Mouse (Mus musculus) stomach, postnatal 0 days (tissue): ENCODE results near the gene Cln3.

Source experiments
- CTCF ChIP-seq: IDR thresholded peaks from 2 replicates; pipeline ENCODE4 v1.5.1; 2016; ENCODE audit warnings: antibody characterized with exemption, low read depth, mild to moderate bottlenecking, moderate library complexity
- EP300 ChIP-seq: optimal IDR thresholded peaks from 2 replicates; pipeline ENCODE3; 2016; ENCODE audit warnings: antibody characterized with exemption

- TF ChIP-seq EP300 = no peak
- no peak for TF ChIP-seq CTCF
Measured at GRCm38 (mm10) chr7:126585717-126586116, at the start of gene Cln3.
